ENCODE assay signal across 8 mouse cellular contexts in the genomic region with DNA sequence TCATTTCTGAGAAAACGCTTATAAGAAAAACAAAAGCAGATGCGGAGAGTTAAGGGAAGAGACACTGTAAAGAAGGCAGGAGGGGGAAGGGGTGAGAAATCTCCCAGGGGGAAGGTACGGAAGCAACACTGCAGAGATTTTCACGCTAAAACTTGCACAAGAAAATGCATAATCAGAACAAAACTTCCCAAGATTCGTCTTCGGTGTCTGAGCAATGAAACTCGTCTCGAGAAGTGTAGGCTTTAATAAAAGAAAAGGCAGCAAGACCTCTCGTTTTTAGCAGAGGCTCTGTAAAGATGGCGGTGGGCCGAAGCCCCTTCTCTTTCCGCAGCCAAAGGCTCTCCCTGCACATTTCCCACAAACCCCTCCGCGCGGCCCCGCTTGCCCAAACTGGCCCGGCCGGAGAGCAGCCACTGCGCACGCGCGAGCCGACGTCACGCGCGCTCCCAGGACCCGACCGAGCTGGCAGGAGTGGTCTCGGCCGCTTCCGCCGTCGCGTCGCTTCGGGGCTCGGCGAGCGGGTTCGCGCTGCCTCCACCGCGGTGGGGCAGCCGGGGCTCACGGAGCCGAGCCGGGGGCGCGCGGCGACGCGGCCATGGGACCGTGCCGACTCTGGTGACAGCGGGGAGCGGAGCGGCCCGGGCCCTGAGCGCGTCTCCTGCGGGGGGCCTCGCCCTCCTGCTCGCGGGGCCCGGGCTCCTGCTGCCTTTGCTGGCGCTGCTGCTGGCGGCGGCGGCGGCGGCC. TPM values are rescaled to one million over a fixed set of nuclear protein-coding genes. Genes with fewer than 3 reads are reported as not detected.
DNase-seq lines count a peak whose midpoint lies in the region; ATAC-seq and TF ChIP-seq lines count a peak whose summit lies in the region.

TSS of gene Tnks2 (plus strand) at position 445 of the 744 bp plus-strand sequence.

- peak; percentile 96 for ATAC-seq in forebrain, embryonic 12.5 days (ENCODE audit: low FRiP score)
- peak; percentile 96 for ATAC-seq in heart, postnatal 0 days (ENCODE audit: insufficient read depth, low read depth)
- peak; percentile 95 for ATAC-seq in liver, embryonic 16.5 days (ENCODE audit: low read depth)
- ATAC-seq in neural tube, embryonic 13.5 days (ENCODE audit: low read depth) = peak; percentile 97

- peak; percentile 96 for DNase-seq in CH12.LX (ENCODE audit: extremely low read depth)
- peak; percentile 75 for DNase-seq in c-Kit-positive CD71-positive TER-119-negative erythroid progenitor cells, embryonic 14.5 days (ENCODE audit: low read depth)
- peak; percentile 95 for DNase-seq in heart, postnatal 0 days (ENCODE audit: low spot score)
- peak; percentile 98 to 99 for DNase-seq in kidney, postnatal 4 days

- peaks cover 2 to 18% of the 10 kb centered on the region in 2 experiments; a peak in 2 of 4 replicates for H3K4me1 ChIP-seq in CH12.LX (ENCODE audit: control insufficient read depth in 1 of 2, insufficient read depth in 2 of 2)
- H3K4me1 ChIP-seq in forebrain, embryonic 12.5 days = peaks cover 17% of the 10 kb centered on the region
- H3K4me1 ChIP-seq in heart, postnatal 0 days (ENCODE audit: control insufficient read depth, insufficient read depth) = peaks cover 16% of the 10 kb centered on the region
- peaks cover 15% of the 10 kb centered on the region for H3K4me1 ChIP-seq in liver, embryonic 16.5 days (ENCODE audit: control insufficient read depth, low read depth, low read length)
- H3K4me1 ChIP-seq in neural tube, embryonic 13.5 days (replicated peaks) = peaks cover 42% of the 10 kb centered on the region
- H3K4me1 ChIP-seq in testis, adult 2 months (ENCODE audit: control insufficient read depth, insufficient read depth, low read length) = peaks cover 8% of the 10 kb centered on the region

- peak within 1 kb of the TSS; percentile 99 for H3K9ac ChIP-seq in CH12.LX (ENCODE audit: insufficient read depth, low read depth)
- H3K9ac ChIP-seq in forebrain, embryonic 12.5 days = peak within 1 kb of the TSS; percentile 99
- H3K9ac ChIP-seq in heart, postnatal 0 days (replicated peaks; ENCODE audit: low read depth, low read length) = peak within 1 kb of the TSS; percentile 98
- peak within 1 kb of the TSS; percentile 96 for H3K9ac ChIP-seq in liver, embryonic 16.5 days (ENCODE audit: low read depth, low read length)
- peak within 1 kb of the TSS; percentile 99 for H3K9ac ChIP-seq in neural tube, embryonic 13.5 days

- H3K27ac ChIP-seq in CH12.LX (ENCODE audit: insufficient read depth, low read depth) = peak within 1 kb of the TSS; percentile 87
- H3K27ac ChIP-seq in forebrain, embryonic 12.5 days = peak within 1 kb of the TSS; percentile 98
- H3K27ac ChIP-seq in heart, postnatal 0 days (ENCODE audit: low read depth) = peak within 1 kb of the TSS; percentile 99
- H3K27ac ChIP-seq in liver, embryonic 16.5 days (ENCODE audit: low read length) = peak within 1 kb of the TSS; percentile 94
- H3K27ac ChIP-seq in neural tube, embryonic 13.5 days (replicated peaks) = peak within 1 kb of the TSS; percentile 97
- H3K27ac ChIP-seq in testis, adult 2 months (ENCODE audit: control insufficient read depth, insufficient read depth, low read depth, low read length) = peak within 1 kb of the TSS; percentile 86

- WGBS in forebrain, embryonic 12.5 days = 0% methylated on average over 72 of the region's 73 CpGs
- WGBS in heart, postnatal 0 days = 1% methylated on average over 67 of the region's 73 CpGs
- WGBS in liver, embryonic 16.5 days (ENCODE audit: insufficient replicate concordance) = under 1% methylated on average over 73 of the region's 73 CpGs
- under 1% methylated on average over 73 of the region's 73 CpGs for WGBS in neural tube, embryonic 13.5 days

- peaks cover 44% of the 10 kb centered on the region for H3K79me2 ChIP-seq in CH12.LX (replicated peaks; ENCODE audit: control insufficient read depth, extremely low read depth, insufficient read depth, poor library complexity, severe bottlenecking)

- dilution Hi-C loops in CH12.LX (cut with MboI; ENCODE audit: extremely low pct_ligation_motif_present, extremely low pct_unique_long_range_greater_than_20kb, low sequenced_read_pairs) = no loop called here

- no peak for TF ChIP-seq RAD21 in CH12.LX (IDR thresholded peaks at IDR 0.05; ENCODE audit: low read depth, low read length)

- H3K4me2 ChIP-seq in CH12.LX (ENCODE audit: insufficient read depth, low read depth, poor library complexity, severe bottlenecking) = peak within 1 kb of the TSS; percentile 91
- peak within 1 kb of the TSS; percentile 82 for H3K4me2 ChIP-seq in forebrain, embryonic 12.5 days
- peak within 1 kb of the TSS; percentile 93 for H3K4me2 ChIP-seq in heart, postnatal 0 days (ENCODE audit: low read depth, low read length)
- H3K4me2 ChIP-seq in liver, embryonic 16.5 days (ENCODE audit: low read depth, low read length) = peak within 1 kb of the TSS; percentile 65
- peak within 1 kb of the TSS; percentile 90 for H3K4me2 ChIP-seq in neural tube, embryonic 13.5 days

- TF ChIP-seq CTCF in CH12.LX (conservative IDR thresholded peaks at IDR 0.05 in 1 of 2, IDR thresholded peaks at IDR 0.05 in 1 of 2; ENCODE audit: low read depth in 2 of 2, low read length in 2 of 2) = no peak
- TF ChIP-seq CTCF in heart, postnatal 0 days (IDR thresholded peaks at IDR 0.05; ENCODE audit: low read depth) = no peak
- TF ChIP-seq CTCF in testis, adult 2 months (IDR thresholded peaks at IDR 0.05; ENCODE audit: control insufficient read depth, insufficient read depth, insufficient replicate concordance, low read depth, low read length) = no peak

- peaks cover 0 to 12% of the 10 kb centered on the region in 2 experiments for H3K36me3 ChIP-seq in CH12.LX (replicated peaks in 1 of 2; ENCODE audit: control insufficient read depth in 1 of 2, insufficient read depth in 1 of 2, low read length in 1 of 2)
- H3K36me3 ChIP-seq in forebrain, embryonic 12.5 days (replicated peaks) = peaks cover 6% of the 10 kb centered on the region; the same call in 1 of the 2 replicates
- H3K36me3 ChIP-seq in heart, postnatal 0 days (replicated peaks; ENCODE audit: control insufficient read depth, insufficient read depth, low read length) = no peaks in the 10 kb centered on the region; the same call in 1 of the 2 replicates
- H3K36me3 ChIP-seq in liver, embryonic 16.5 days (ENCODE audit: control insufficient read depth, insufficient read depth) = no peaks in the 10 kb centered on the region; the same call in 1 of the 2 replicates
- H3K36me3 ChIP-seq in neural tube, embryonic 13.5 days = peaks cover 6% of the 10 kb centered on the region; the same call in 1 of the 2 replicates
- no peaks in the 10 kb centered on the region for H3K36me3 ChIP-seq in testis, adult 2 months (ENCODE audit: control insufficient read depth, insufficient read depth, low read length)

- H3K4me3 ChIP-seq in CH12.LX (replicated peaks in 1 of 3; ENCODE audit: low read depth in 2 of 3, low read length in 2 of 3, poor library complexity in 1 of 3) = peak within 1 kb of the TSS; percentile 93 to 96 (median 96)
- peak within 1 kb of the TSS; percentile 98 for H3K4me3 ChIP-seq in forebrain, embryonic 12.5 days (replicated peaks)
- peak within 1 kb of the TSS; percentile 98 for H3K4me3 ChIP-seq in heart, postnatal 0 days (ENCODE audit: low read depth, low read length)
- peak within 1 kb of the TSS; percentile 94 for H3K4me3 ChIP-seq in liver, embryonic 16.5 days (ENCODE audit: low read depth, low read length)
- peak within 1 kb of the TSS; percentile 99 for H3K4me3 ChIP-seq in neural tube, embryonic 13.5 days
- peak within 1 kb of the TSS; percentile 97 for H3K4me3 ChIP-seq in testis, adult 2 months (ENCODE audit: control insufficient read depth, low read depth, low read length)

- no peaks in the 10 kb centered on the region for H3K27me3 ChIP-seq in CH12.LX (replicated peaks)
- no peaks in the 10 kb centered on the region for H3K27me3 ChIP-seq in forebrain, embryonic 12.5 days
- H3K27me3 ChIP-seq in heart, postnatal 0 days (ENCODE audit: control insufficient read depth, insufficient read depth, low read length) = no peaks in the 10 kb centered on the region
- H3K27me3 ChIP-seq in liver, embryonic 16.5 days (ENCODE audit: control insufficient read depth, insufficient read depth, low read depth, low read length) = no peaks in the 10 kb centered on the region
- no peaks in the 10 kb centered on the region for H3K27me3 ChIP-seq in neural tube, embryonic 13.5 days
- no peaks in the 10 kb centered on the region for H3K27me3 ChIP-seq in testis, adult 2 months (ENCODE audit: control insufficient read depth, insufficient read depth, low read length)

- no peaks in the 10 kb centered on the region for H3K9me3 ChIP-seq in CH12.LX (replicated peaks; ENCODE audit: low read length)
- no peaks in the 10 kb centered on the region for H3K9me3 ChIP-seq in forebrain, embryonic 12.5 days
- no peaks in the 10 kb centered on the region for H3K9me3 ChIP-seq in heart, postnatal 0 days (replicated peaks; ENCODE audit: control insufficient read depth, low read length)
- no peaks in the 10 kb centered on the region for H3K9me3 ChIP-seq in liver, embryonic 16.5 days (replicated peaks; ENCODE audit: control insufficient read depth, low read length)
- no peaks in the 10 kb centered on the region for H3K9me3 ChIP-seq in neural tube, embryonic 13.5 days

- peak; percentile 86 for TF ChIP-seq POLR2A in CH12.LX (IDR thresholded peaks at IDR 0.05; ENCODE audit: low read depth, low read length)
- peak; percentile 96 for TF ChIP-seq POLR2A in testis, adult 2 months (IDR thresholded peaks at IDR 0.05; ENCODE audit: control insufficient read depth, low read depth, low read length)

- no peak for TF ChIP-seq EP300 in CH12.LX (IDR thresholded peaks at IDR 0.05; ENCODE audit: low read length)
- TF ChIP-seq EP300 in heart, postnatal 0 days (IDR thresholded peaks at IDR 0.05; ENCODE audit: low read depth) = no peak

- in situ Hi-C loops in CH12.LX (cut with MboI; ENCODE audit: low pct_ligation_motif_present, low pct_unique_long_range_greater_than_20kb, low sequenced_read_pairs) = loop anchor here (25.0 kb wide), 1 partner anchor 428 kb away; no protein-coding TSS in a partner anchor

TF ChIP-seq in CH12.LX, 34 proteins besides CTCF, POLR2A, EP300 and RAD21 (continues in another document):
- TF ChIP-seq USF1 (IDR thresholded peaks at IDR 0.05; ENCODE audit: low read depth, low read length) (peak; percentile 27), ELF1 (IDR thresholded peaks at IDR 0.05; ENCODE audit: low read depth, low read length) (peak; percentile 61), TBP (conservative IDR thresholded peaks at IDR 0.05; ENCODE audit: low read depth, low read length) (peak; percentile 73; the same call in 1 of the 2 replicates)

RNA-seq across cellular contexts. Expression of gene Tnks2, which starts in this region (rescaled TPM):
- 72.4 and 73.1 TPM in 2 replicates for total RNA-seq in CH12.LX (2012; rRNA removed)
- total RNA-seq in CH12.LX (2014; rRNA removed) = 90.5 and 104 TPM in 2 replicates
- 48.0 and 59.7 TPM in 2 replicates for polyA plus RNA-seq in CH12.LX (2012; ENCODE audit: insufficient read length, low read depth)
- 76.3 and 78.2 TPM in 2 replicates for polyA plus RNA-seq in forebrain, embryonic 12.5 days (2016; fragmentation: Nextera tagmentation; extraction: Ambion mirVana)
- 84.8 and 127 TPM in 2 replicates for total RNA-seq in heart, postnatal 0 days (2014; rRNA removed; ENCODE audit: low replicate concordance)
- 17.1 and 19.8 TPM in 2 replicates for polyA plus RNA-seq in heart, postnatal 0 days (2015; fragmentation: Nextera tagmentation; extraction: Ambion mirVana)
- 6.0 and 7.3 TPM in 2 replicates for polyA plus RNA-seq in liver, embryonic 16.5 days (2015; fragmentation: Nextera tagmentation; extraction: Ambion mirVana)
- polyA plus RNA-seq in neural tube, embryonic 13.5 days (2015; fragmentation: Nextera tagmentation; extraction: Ambion mirVana) = 48.4 and 53.2 TPM in 2 replicates
- 7.5 and 10.7 TPM in 2 replicates for polyA plus RNA-seq in testis, adult 2 months (2012; rRNA removed)

Comparison
In these comparisons a context has a peak if more than half of its experiments do, and no peak if none do; other contexts are left out.
1. Peak in every context shown above with its lines: DNase-seq, ATAC-seq, H3K4me3 ChIP-seq and H3K27ac ChIP-seq.